Mouse (Mus musculus) frontal cortex, adult 2 months (tissue): Measurements from ENCODE around the gene Acin1. TPM values are rescaled to one million over a fixed set of nuclear protein-coding genes. Genes with fewer than 3 reads are reported as not detected.
"Not testable (repeated sequence)": the region's sequence is repeated elsewhere in the genome, so short reads cannot be mapped to it uniquely, and the experiment has no call there.

Experiments used
- DNase-seq, 2 experiments: peaks; one replicate each; pipeline ENCODE4 v3.0.0; 2022; ENCODE audit warnings: low spot score in 1 of 2; ENCODE audit errors: extremely low spot score in 1 of 2
- polyA plus RNA-seq: library from polyadenylated mRNA; depleted of rRNA; stranded (reverse); fragments of >200 nt; gene quantifications from 2 replicates; pipeline ENCODE4 v1.2.3, GENCODE M21; 2012; rRNA removed

Acin1 gene
- polyA plus RNA-seq, 1 experiment: 246 TPM

GRCm38 (mm10) chr14:54616226-54616825 lies 70.4 kb downstream of the Acin1 start:
- DNase-seq: no peak

- not testable (repeated sequence) for DNase-seq
These were observed 72.6 kb downstream of the Acin1 start for GRCm38 (mm10) chr14:54614130-54614529.

GRCm38 (mm10) chr14:54610648-54611047 lies 76.1 kb downstream of the Acin1 start:
- DNase-seq: peak; percentile 59 to 71

GRCm38 (mm10) chr14:54609962-54610361 lies 76.8 kb downstream of the Acin1 start:
- no peak for DNase-seq

GRCm38 (mm10) chr14:54609245-54609644 lies 77.5 kb downstream of the Acin1 start:
- no peak for DNase-seq

- DNase-seq: no peak
These were observed 79.5 kb downstream of the Acin1 start for GRCm38 (mm10) chr14:54607226-54607625.

GRCm38 (mm10) chr14:54605752-54606321 lies 80.9 kb downstream of the Acin1 start, which contains the start of gene 4931414P19Rik:
TSS of gene 4931414P19Rik (minus strand) at chr14:54605993.
- DNase-seq: peak in 1 of 2 experiments; percentile 74

GRCm38 (mm10) chr14:54603686-54604085 lies 83.0 kb downstream of the Acin1 start:
- no peak for DNase-seq

GRCm38 (mm10) chr14:54603038-54603654 lies 83.6 kb downstream of the Acin1 start:
- peak; percentile 92 to 97 for DNase-seq

GRCm38 (mm10) chr14:54602613-54603012 lies 84.1 kb downstream of the Acin1 start:
- DNase-seq: no peak

- no peak for DNase-seq
These were observed 85.1 kb downstream of the Acin1 start for GRCm38 (mm10) chr14:54601601-54602000.

- no peak for DNase-seq
These were observed 89.6 kb downstream of the Acin1 start for GRCm38 (mm10) chr14:54597084-54597483.

- peak in 1 of 2 experiments; percentile 70 for DNase-seq
These were observed 91.9 kb downstream of the Acin1 start for GRCm38 (mm10) chr14:54594631-54595414.

GRCm38 (mm10) chr14:54594055-54594454 lies 92.7 kb downstream of the Acin1 start:
- DNase-seq: no peak

- DNase-seq: peak in 1 of 2 experiments; percentile 72
These were observed 94.3 kb downstream of the Acin1 start for GRCm38 (mm10) chr14:54592319-54592934.

Other genes with a start within 250 kb of the Acin1 start
- gene Lrp10, start 222.8 kb downstream of the Acin1 start, polyA plus RNA-seq: 34.4 and 37.4 TPM in 2 replicates
- gene Rem2, start 210.8 kb downstream of the Acin1 start, polyA plus RNA-seq: 5.3 and 7.3 TPM in 2 replicates
- gene Prmt5, start 169.4 kb downstream of the Acin1 start, polyA plus RNA-seq: 54.1 and 56.2 TPM in 2 replicates
- gene Haus4, start 132.3 kb downstream of the Acin1 start, polyA plus RNA-seq: 7.2 and 8.2 TPM in 2 replicates
- gene Ajuba, start 109.4 kb downstream of the Acin1 start, polyA plus RNA-seq: 2.3 and 2.8 TPM in 2 replicates
- 5.8 and 7.6 TPM in 2 replicates for gene 4931414P19Rik, start 80.9 kb downstream of the Acin1 start, polyA plus RNA-seq
- gene Psmb5, start 68.9 kb downstream of the Acin1 start, polyA plus RNA-seq: 177 and 178 TPM in 2 replicates
- 0.46 and 0.54 TPM in 2 replicates for gene Psmb11, start 65.5 kb downstream of the Acin1 start, polyA plus RNA-seq
- not detected in 2 replicates for gene Gm17606, start 46.0 kb downstream of the Acin1 start, polyA plus RNA-seq
- gene Cdh24, start 45.6 kb downstream of the Acin1 start, polyA plus RNA-seq: 15.1 and 18.1 TPM in 2 replicates
- 36.3 and 36.6 TPM in 2 replicates for gene 1700123O20Rik, start 715 bp downstream of the Acin1 start, polyA plus RNA-seq
- 0.08 and 0.20 TPM in 2 replicates for gene Gm29776, start 11.9 kb upstream of the Acin1 start, polyA plus RNA-seq
- gene Cebpe, start 25.2 kb upstream of the Acin1 start, polyA plus RNA-seq: 0.17 TPM in 1 of 2 replicates, not detected in the other
- gene Slc7a8, start 95.0 kb upstream of the Acin1 start, polyA plus RNA-seq: 41.2 and 43.0 TPM in 2 replicates
- 0.13 TPM in 1 of 2 replicates, not detected in the other for gene Rnf212b, start 127.2 kb upstream of the Acin1 start, polyA plus RNA-seq
- 8.7 and 9.0 TPM in 2 replicates for gene Homez, start 184.0 kb upstream of the Acin1 start, polyA plus RNA-seq
- 13.7 and 16.1 TPM in 2 replicates for gene Ppp1r3e, start 190.6 kb upstream of the Acin1 start, polyA plus RNA-seq
- 92.6 and 107 TPM in 2 replicates for gene Bcl2l2, start 196.4 kb upstream of the Acin1 start, polyA plus RNA-seq
- 0.90 TPM in 1 of 2 replicates, not detected in the other for gene Gm20521, start 196.5 kb upstream of the Acin1 start, polyA plus RNA-seq
- gene Pabpn1, start 205.6 kb upstream of the Acin1 start, polyA plus RNA-seq: 466 and 555 TPM in 2 replicates
- gene Slc22a17, start 226.2 kb upstream of the Acin1 start, polyA plus RNA-seq: 744 and 786 TPM in 2 replicates
- 13.4 and 14.5 TPM in 2 replicates for gene Efs, start 239.2 kb upstream of the Acin1 start, polyA plus RNA-seq
- gene Il25, start 245.8 kb upstream of the Acin1 start, polyA plus RNA-seq: 0.46 and 0.90 TPM in 2 replicates
- 120 and 147 TPM in 2 replicates for gene Cmtm5, start 249.3 kb upstream of the Acin1 start, polyA plus RNA-seq